Comparison of ENCODE assay signal across 10 mouse cellular contexts in the genomic region with DNA sequence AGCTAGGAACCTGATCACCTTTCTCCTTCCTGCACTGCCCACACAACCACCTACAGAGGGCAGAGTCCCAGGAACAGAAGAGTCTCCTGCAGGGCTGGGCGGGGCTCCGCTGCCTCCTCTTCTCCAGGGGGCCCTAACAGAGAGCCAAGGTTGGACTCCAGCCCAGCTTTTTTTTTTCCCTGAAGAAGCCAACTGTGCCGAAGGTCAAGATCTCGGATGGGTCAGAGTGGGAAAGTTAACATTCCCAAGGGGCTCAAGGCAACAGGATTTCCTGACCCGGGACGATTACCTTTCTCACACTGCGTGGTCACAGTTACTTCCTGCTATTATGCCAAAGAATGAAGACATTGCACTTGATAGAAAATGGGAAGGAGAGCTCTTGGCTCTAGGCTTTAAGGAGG.
A peak's percentile ranks its signal among the peaks of the same experiment; 100 is the strongest.
DNase-seq lines count a peak whose midpoint lies in the region; ATAC-seq lines count a peak whose summit lies in the region.
"Had no signal": no experiment of that assay in that cellular context is flagged by ENCODE, and none has a peak within 500 bp of the region (broad histone marks: within the 10 kb centered on the region; RNA-seq: fewer than 3 reads in every experiment).

No protein-coding gene starts in this region.

- no peaks in the 10 kb centered on the region for H3K27me3 ChIP-seq in heart, embryonic 11.5 days (ENCODE audit: control insufficient read depth, insufficient read depth, low read length)
- no peaks in the 10 kb centered on the region for H3K27me3 ChIP-seq in lung, embryonic 15.5 days
- no peaks in the 10 kb centered on the region for H3K27me3 ChIP-seq in hindbrain, embryonic 16.5 days (replicated peaks; ENCODE audit: control insufficient read depth, insufficient read depth, low read length)

- 52% methylated on average over 7 of the region's 7 CpGs for WGBS in heart, embryonic 11.5 days (ENCODE audit: insufficient replicate concordance)
- 35% methylated on average over 7 of the region's 7 CpGs for WGBS in lung, embryonic 15.5 days
- 55% methylated on average over 7 of the region's 7 CpGs for WGBS in hindbrain, embryonic 16.5 days

- no peaks in the 10 kb centered on the region for H3K36me3 ChIP-seq in heart, embryonic 11.5 days (ENCODE audit: control insufficient read depth, insufficient read depth, low read length)
- H3K36me3 ChIP-seq in lung, embryonic 15.5 days, result no peaks in the 10 kb centered on the region
- H3K36me3 ChIP-seq in hindbrain, embryonic 16.5 days (ENCODE audit: control insufficient read depth, insufficient read depth, low read length), result no peaks in the 10 kb centered on the region

- H3K4me2 ChIP-seq in heart, embryonic 11.5 days, result no peak overlapping the region
- no peak overlapping the region for H3K4me2 ChIP-seq in lung, embryonic 15.5 days
- H3K4me2 ChIP-seq in hindbrain, embryonic 16.5 days (ENCODE audit: low read length), result no peak overlapping the region
- H3K4me2 ChIP-seq: hindbrain, embryonic 14.5 days had no signal

- ATAC-seq in heart, embryonic 11.5 days (replicated peaks; ENCODE audit: insufficient number of reproducible peaks, low FRiP score, low TSS enrichment), result no peak; the same call in 1 of the 2 replicates
- ATAC-seq in lung, embryonic 15.5 days (ENCODE audit: borderline replicate concordance, extremely low read depth, low FRiP score, low TSS enrichment), result peak; percentile 49; the same call in 1 of the 2 replicates
- no peak for ATAC-seq in hindbrain, embryonic 16.5 days

- no peak overlapping the region for H3K27ac ChIP-seq in heart, embryonic 11.5 days (ENCODE audit: low read depth, low read length)
- H3K27ac ChIP-seq in lung, embryonic 15.5 days, result no peak overlapping the region
- no peak overlapping the region for H3K27ac ChIP-seq in hindbrain, embryonic 16.5 days (ENCODE audit: low read depth, low read length)
- H3K27ac ChIP-seq: hindbrain, embryonic 14.5 days had no signal

- no peaks in the 10 kb centered on the region for H3K9me3 ChIP-seq in heart, embryonic 11.5 days (replicated peaks; ENCODE audit: control insufficient read depth, low read length)
- no peaks in the 10 kb centered on the region for H3K9me3 ChIP-seq in lung, embryonic 15.5 days
- no peaks in the 10 kb centered on the region for H3K9me3 ChIP-seq in hindbrain, embryonic 16.5 days (ENCODE audit: control insufficient read depth, low read length)

- peak; percentile 73 to 86 for DNase-seq in heart, adult 18-20 months
- peak; percentile 53 for DNase-seq in adrenal gland, adult 8-10 months
- peak; percentile 78 for DNase-seq in heart, postnatal 4 days
- no peak for DNase-seq in urinary bladder, postnatal 4 days (ENCODE audit: low spot score in 2 of 2)
- no peak for DNase-seq in layer of hippocampus, adult 11-12 months (ENCODE audit: low spot score)
- DNase-seq: thymus, adult 2 months had no signal

- H3K9ac ChIP-seq in heart, embryonic 11.5 days (ENCODE audit: low read depth, low read length), result no peak overlapping the region
- no peak overlapping the region for H3K9ac ChIP-seq in lung, embryonic 15.5 days
- H3K9ac ChIP-seq in hindbrain, embryonic 16.5 days (ENCODE audit: low read depth, low read length), result no peak overlapping the region
- H3K9ac ChIP-seq: hindbrain, embryonic 14.5 days had no signal

- no peak overlapping the region for H3K4me3 ChIP-seq in heart, embryonic 11.5 days (ENCODE audit: low read depth, low read length)
- H3K4me3 ChIP-seq in lung, embryonic 15.5 days, result no peak overlapping the region
- no peak overlapping the region for H3K4me3 ChIP-seq in hindbrain, embryonic 16.5 days (ENCODE audit: low read length)

- H3K4me1 ChIP-seq in heart, embryonic 11.5 days (ENCODE audit: control insufficient read depth, insufficient read depth, low read length), result peaks cover 11% of the 10 kb centered on the region; the same call in 1 of the 2 replicates
- peaks cover 10% of the 10 kb centered on the region for H3K4me1 ChIP-seq in lung, embryonic 15.5 days
- no peaks in the 10 kb centered on the region; the same call in 1 of the 2 replicates for H3K4me1 ChIP-seq in hindbrain, embryonic 16.5 days (ENCODE audit: control insufficient read depth, insufficient read depth, low read depth, low read length)

Comparison
In these comparisons a context has a peak if more than half of its experiments do, and no peak if none do; other contexts are left out.
1. DNase-seq: peak in heart, adult 18-20 months (2 of 2), adrenal gland, adult 8-10 months (single experiment) and heart, postnatal 4 days (single experiment); none in urinary bladder, postnatal 4 days (0 of 2) and layer of hippocampus, adult 11-12 months (single experiment).